Mouse (Mus musculus) limb, embryonic 13.5 days (tissue): ENCODE data around the gene Camk1d. TPM values are rescaled to one million over a fixed set of nuclear protein-coding genes. Genes with fewer than 3 reads are reported as not detected.

Experiments used
- ATAC-seq: fragments of 200-750 bp; cut with Nextera tagmentation; 2 replicates; pipeline ENCODE4 v1.8.0; 2017; ENCODE audit warnings: low read depth, moderate number of reproducible peaks, moderate TSS enrichment; ENCODE audit not compliant: low FRiP score
- H3K27ac ChIP-seq: fragments of 300-500 bp; sonication (generic); 2 replicates; pipeline ENCODE4 v1.5.1; 2015; ENCODE audit warnings: inconsistent platforms, mild to moderate bottlenecking, moderate library complexity
- H3K27me3 ChIP-seq: fragments of 300-500 bp; sonication (generic); 2 replicates; pipeline ENCODE4 v1.6.1; 2015; ENCODE audit warnings: mild to moderate bottlenecking, inconsistent platforms
- H3K36me3 ChIP-seq: fragments of 300-500 bp; sonication (generic); 2 replicates; pipeline ENCODE4 v1.6.1; 2015; ENCODE audit warnings: inconsistent platforms, mild to moderate bottlenecking, moderate library complexity
- H3K4me1 ChIP-seq: fragments of 300-500 bp; sonication (generic); 2 replicates; pipeline ENCODE4 v1.6.1; 2015; ENCODE audit warnings: inconsistent platforms
- H3K4me2 ChIP-seq: fragments of 300-500 bp; sonication (generic); replicated peaks from 2 replicates; pipeline ENCODE4 v1.6.1; 2015; ENCODE audit warnings: inconsistent platforms, mild to moderate bottlenecking, moderate library complexity
- H3K4me3 ChIP-seq: fragments of 300-500 bp; sonication (generic); 2 replicates; pipeline ENCODE4 v1.5.1; 2015; ENCODE audit warnings: moderate library complexity, mild to moderate bottlenecking, inconsistent platforms
- H3K9ac ChIP-seq: fragments of 300-500 bp; sonication (generic); 2 replicates; pipeline ENCODE4 v1.6.1; 2015; ENCODE audit warnings: mild to moderate bottlenecking, inconsistent platforms
- H3K9me3 ChIP-seq: fragments of 300-500 bp; sonication (generic); 2 replicates; pipeline ENCODE4 v1.6.1; 2016; ENCODE audit warnings: inconsistent platforms
- WGBS: fragments of 180-500 bp; shearing (Covaris S2); methylation state at CpG from one replicate; pipeline ENCODE4 v1.1.7; 2015; 5-methylcytosine and 5-hydroxymethylcytosine counted together
- polyA plus RNA-seq: library from polyadenylated mRNA; unstranded; fragments of >200 nt; fragmentation: Nextera tagmentation; extraction: Ambion mirVana; gene quantifications from 2 replicates; pipeline ENCODE4 v1.2.1, GENCODE M21; 2015

Camk1d gene
- polyA plus RNA-seq, 1 experiment from 2014 or later: 2.9 TPM

- no peaks in the 10 kb centered on the region for H3K36me3 ChIP-seq
- WGBS: 80% methylated on average over 3 of the region's 3 CpGs
Observed at GRCm38 (mm10) chr2:5733300-5734085, 19.2 kb upstream of the Camk1d start.

GRCm38 (mm10) chr2:5732047-5732446 is 17.7 kb upstream of the Camk1d start:
- no peak overlapping the region for H3K4me2 ChIP-seq
- no peaks in the 10 kb centered on the region for H3K9me3 ChIP-seq
- H3K4me3 ChIP-seq: no peak overlapping the region
- H3K4me1 ChIP-seq: peaks cover 18% of the 10 kb centered on the region
- no peaks in the 10 kb centered on the region for H3K27me3 ChIP-seq
- no peak overlapping the region for H3K27ac ChIP-seq
- no peak overlapping the region for H3K9ac ChIP-seq
- 63% methylated on average over 5 of the region's 5 CpGs for WGBS
- ATAC-seq: no peak
- H3K36me3 ChIP-seq: no peaks in the 10 kb centered on the region

More at GRCm38 (mm10) chr2:5733300-5734085, 19.2 kb upstream of the Camk1d start:
- H3K4me2 ChIP-seq: no peak overlapping the region
- no peaks in the 10 kb centered on the region for H3K9me3 ChIP-seq
- H3K27ac ChIP-seq: no peak overlapping the region
- no peak for ATAC-seq
- H3K4me3 ChIP-seq: no peak overlapping the region
- H3K9ac ChIP-seq: no peak overlapping the region
- no peaks in the 10 kb centered on the region for H3K27me3 ChIP-seq
- H3K4me1 ChIP-seq: peaks cover 18% of the 10 kb centered on the region

- H3K9me3 ChIP-seq: no peaks in the 10 kb centered on the region
- WGBS: 55% methylated on average over 15 of the region's 15 CpGs
- H3K4me3 ChIP-seq: no peak overlapping the region
- no peak overlapping the region for H3K9ac ChIP-seq
- no peak for ATAC-seq
- no peaks in the 10 kb centered on the region for H3K27me3 ChIP-seq
- H3K36me3 ChIP-seq: no peaks in the 10 kb centered on the region
- peaks cover 15% of the 10 kb centered on the region for H3K4me1 ChIP-seq
- H3K27ac ChIP-seq: no peak overlapping the region; the same call in 1 of the 2 replicates
- H3K4me2 ChIP-seq: peak overlapping the region; percentile 21; the same call in 1 of the 2 replicates
Observed at GRCm38 (mm10) chr2:5730364-5730792, 16.1 kb upstream of the Camk1d start.

- no peak overlapping the region for H3K4me2 ChIP-seq
- H3K27me3 ChIP-seq: no peaks in the 10 kb centered on the region
- no peaks in the 10 kb centered on the region for H3K9me3 ChIP-seq
- WGBS: 72% methylated on average over 7 of the region's 7 CpGs
- H3K4me1 ChIP-seq: peaks cover 20% of the 10 kb centered on the region
- no peak overlapping the region for H3K4me3 ChIP-seq
- no peak for ATAC-seq
- H3K36me3 ChIP-seq: no peaks in the 10 kb centered on the region
- H3K9ac ChIP-seq: no peak overlapping the region
- no peak overlapping the region; the same call in 1 of the 2 replicates for H3K27ac ChIP-seq
Observed at GRCm38 (mm10) chr2:5729931-5730330, 15.6 kb upstream of the Camk1d start.

GRCm38 (mm10) chr2:5725028-5725701 is 10.8 kb upstream of the Camk1d start:
- WGBS: 6% methylated on average over 8 of the region's 8 CpGs
- Histone ChIP-seq H3K9ac (no peak overlapping the region), H3K27me3 (no peaks in the 10 kb centered on the region), H3K4me1 (peaks cover 9% of the 10 kb centered on the region), H3K4me2 (no peak overlapping the region), H3K9me3 (no peaks in the 10 kb centered on the region), H3K36me3 (no peaks in the 10 kb centered on the region), H3K27ac (no peak overlapping the region), H3K4me3 (no peak overlapping the region)
- ATAC-seq: no peak

- H3K4me2 ChIP-seq: no peak overlapping the region
- no peak overlapping the region for H3K27ac ChIP-seq
- peaks cover 9% of the 10 kb centered on the region; the same call in 1 of the 2 replicates for H3K9me3 ChIP-seq
- peaks cover 22% of the 10 kb centered on the region for H3K27me3 ChIP-seq
- H3K4me1 ChIP-seq: peaks cover 11% of the 10 kb centered on the region
- 95% methylated on average over 6 of the region's 6 CpGs for WGBS
- H3K36me3 ChIP-seq: no peaks in the 10 kb centered on the region
- H3K4me3 ChIP-seq: no peak overlapping the region
- H3K9ac ChIP-seq: no peak overlapping the region
- ATAC-seq: no peak
Observed at GRCm38 (mm10) chr2:5717675-5718074, 3.4 kb upstream of the Camk1d start.

GRCm38 (mm10) chr2:5715544-5715943 is 1.2 kb upstream of the Camk1d start:
- Histone ChIP-seq H3K9me3 (peaks cover 9% of the 10 kb centered on the region; the same call in 1 of the 2 replicates), H3K27ac (no peak overlapping the region), H3K4me2 (peak overlapping the region; percentile 99), H3K36me3 (no peaks in the 10 kb centered on the region), H3K9ac (no peak overlapping the region), H3K27me3 (peaks cover 36% of the 10 kb centered on the region), H3K4me3 (peak overlapping the region; percentile 65; the same call in 1 of the 2 replicates), H3K4me1 (peaks cover 12% of the 10 kb centered on the region)
- WGBS: 35% methylated on average over 2 of the region's 2 CpGs
- no peak for ATAC-seq

- H3K27ac ChIP-seq: no peak overlapping the region
- peaks cover 9% of the 10 kb centered on the region; the same call in 1 of the 2 replicates for H3K9me3 ChIP-seq
- H3K4me3 ChIP-seq: peak overlapping the region; percentile 65
- peaks cover 36% of the 10 kb centered on the region for H3K27me3 ChIP-seq
- H3K4me2 ChIP-seq: peak overlapping the region; percentile 99
- WGBS: under 1% methylated on average over 19 of the region's 19 CpGs
- H3K9ac ChIP-seq: 0 out of 2 replicates have a peak overlapping the region, but pooled peaks have one; percentile 70
- H3K4me1 ChIP-seq: peaks cover 12% of the 10 kb centered on the region
- peak; percentile 30; the same call in 1 of the 2 replicates for ATAC-seq
- H3K36me3 ChIP-seq: no peaks in the 10 kb centered on the region
Observed at GRCm38 (mm10) chr2:5715054-5715410, 717 bp upstream of the Camk1d start.

GRCm38 (mm10) chr2:5713325-5714210 is 747 bp downstream of the Camk1d start:
- H3K4me1 ChIP-seq: peaks cover 12% of the 10 kb centered on the region
- H3K9me3 ChIP-seq: peaks cover 9% of the 10 kb centered on the region; the same call in 1 of the 2 replicates
- peak overlapping the region; percentile 99 for H3K4me2 ChIP-seq
- no peaks in the 10 kb centered on the region for H3K36me3 ChIP-seq
- peak overlapping the region; percentile 65 for H3K4me3 ChIP-seq
- no peak overlapping the region for H3K27ac ChIP-seq
- H3K27me3 ChIP-seq: peaks cover 36% of the 10 kb centered on the region
- peak overlapping the region; percentile 70 for H3K9ac ChIP-seq
- no peak for ATAC-seq
- WGBS: under 1% methylated on average over 49 of the region's 49 CpGs

- Histone ChIP-seq H3K36me3 (no peaks in the 10 kb centered on the region), H3K9me3 (peaks cover 2% of the 10 kb centered on the region; the same call in 1 of the 2 replicates), H3K27me3 (peaks cover 36% of the 10 kb centered on the region), H3K4me3 (no peak overlapping the region), H3K4me2 (no peak overlapping the region), H3K4me1 (peaks cover 12% of the 10 kb centered on the region), H3K27ac (no peak overlapping the region), H3K9ac (no peak overlapping the region)
- 56% methylated on average over 7 of the region's 7 CpGs for WGBS
- ATAC-seq: no peak
Observed at GRCm38 (mm10) chr2:5712255-5712654, 2.1 kb downstream of the Camk1d start.

GRCm38 (mm10) chr2:5709911-5710310 is 4.4 kb downstream of the Camk1d start:
- no peak overlapping the region for H3K27ac ChIP-seq
- H3K36me3 ChIP-seq: no peaks in the 10 kb centered on the region
- peaks cover 27% of the 10 kb centered on the region for H3K27me3 ChIP-seq
- no peak overlapping the region for H3K9ac ChIP-seq
- 80% methylated on average over 4 of the region's 4 CpGs for WGBS
- no peaks in the 10 kb centered on the region for H3K9me3 ChIP-seq
- no peak overlapping the region for H3K4me2 ChIP-seq
- H3K4me3 ChIP-seq: no peak overlapping the region
- ATAC-seq: no peak
- peaks cover 12% of the 10 kb centered on the region for H3K4me1 ChIP-seq
